Mouse (Mus musculus): ENCODE results near the gene Timm8a2. TPM values are rescaled to one million over a fixed set of nuclear protein-coding genes. Genes with fewer than 3 reads are reported as not detected.

Timm8a2 gene
- polyA plus RNA-seq, 1 experiment from 2014 or later: not detected

- Histone ChIP-seq H3K4me2 (ENCODE audit: low read length) (no peak overlapping the region), H3K4me1 (ENCODE audit: control insufficient read depth, insufficient read depth, low read depth, low read length) (no peaks in the 10 kb centered on the region), H3K9me3 (ENCODE audit: control insufficient read depth, low read length) (no peaks in the 10 kb centered on the region), H3K4me3 (ENCODE audit: low read length) (no peak overlapping the region), H3K9ac (ENCODE audit: low read depth, low read length) (no peak overlapping the region), H3K27me3 (replicated peaks; ENCODE audit: control insufficient read depth, insufficient read depth, low read length) (no peaks in the 10 kb centered on the region), H3K36me3 (ENCODE audit: control insufficient read depth, insufficient read depth, low read length) (no peaks in the 10 kb centered on the region), H3K27ac (ENCODE audit: low read depth, low read length) (no peak overlapping the region)
- no peak for ATAC-seq
These were observed 30.7 kb upstream of the Timm8a2 start for GRCm38 (mm10) chr14:122003812-122004211.

GRCm38 (mm10) chr14:122008261-122008660 is 26.2 kb upstream of the Timm8a2 start:
- Histone ChIP-seq H3K27me3 (replicated peaks; ENCODE audit: control insufficient read depth, insufficient read depth, low read length) (no peaks in the 10 kb centered on the region), H3K27ac (ENCODE audit: low read depth, low read length) (no peak overlapping the region), H3K4me3 (ENCODE audit: low read length) (no peak overlapping the region), H3K36me3 (ENCODE audit: control insufficient read depth, insufficient read depth, low read length) (peaks cover 5% of the 10 kb centered on the region), H3K4me1 (ENCODE audit: control insufficient read depth, insufficient read depth, low read depth, low read length) (no peaks in the 10 kb centered on the region), H3K9me3 (ENCODE audit: control insufficient read depth, low read length) (no peaks in the 10 kb centered on the region), H3K4me2 (ENCODE audit: low read length) (no peak overlapping the region), H3K9ac (ENCODE audit: low read depth, low read length) (no peak overlapping the region)
- WGBS: 88% methylated on average over 4 of the region's 4 CpGs
- ATAC-seq: no peak

DNA sequence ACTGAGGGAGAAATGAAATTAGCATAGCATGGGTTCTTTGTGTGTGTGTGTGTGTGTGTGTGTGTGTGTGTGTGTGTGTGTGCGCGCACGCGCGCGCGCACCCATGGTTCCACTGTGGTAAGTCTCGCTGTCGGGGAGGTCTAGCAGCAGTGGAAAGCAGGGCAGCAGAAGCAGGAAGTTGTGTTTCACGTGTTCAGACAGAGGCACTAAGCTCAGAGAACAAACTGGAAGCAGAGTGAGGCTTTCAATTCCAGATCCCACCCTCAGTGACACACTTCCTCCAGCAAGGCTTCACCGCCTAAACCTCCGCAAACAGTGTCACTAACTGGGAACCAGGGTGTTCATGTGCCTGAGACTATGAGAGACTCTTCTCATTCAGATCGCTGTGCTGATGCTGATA is 25.0 kb upstream of the Timm8a2 start:
- Histone ChIP-seq H3K36me3 (ENCODE audit: control insufficient read depth, insufficient read depth, low read length) (peaks cover 5% of the 10 kb centered on the region), H3K27ac (ENCODE audit: low read depth, low read length) (no peak overlapping the region), H3K4me3 (ENCODE audit: low read length) (no peak overlapping the region), H3K9me3 (ENCODE audit: control insufficient read depth, low read length) (no peaks in the 10 kb centered on the region), H3K27me3 (replicated peaks; ENCODE audit: control insufficient read depth, insufficient read depth, low read length) (no peaks in the 10 kb centered on the region), H3K4me1 (ENCODE audit: control insufficient read depth, insufficient read depth, low read depth, low read length) (no peaks in the 10 kb centered on the region), H3K4me2 (ENCODE audit: low read length) (no peak overlapping the region), H3K9ac (ENCODE audit: low read depth, low read length) (no peak overlapping the region)
- no peak for ATAC-seq
- WGBS: 89% methylated on average over 13 of the region's 13 CpGs

- Histone ChIP-seq H3K9me3 (ENCODE audit: control insufficient read depth, low read length) (no peaks in the 10 kb centered on the region), H3K9ac (ENCODE audit: low read depth, low read length) (no peak overlapping the region), H3K27ac (ENCODE audit: low read depth, low read length) (no peak overlapping the region), H3K36me3 (ENCODE audit: control insufficient read depth, insufficient read depth, low read length) (peaks cover 5% of the 10 kb centered on the region), H3K4me3 (ENCODE audit: low read length) (no peak overlapping the region), H3K27me3 (replicated peaks; ENCODE audit: control insufficient read depth, insufficient read depth, low read length) (no peaks in the 10 kb centered on the region), H3K4me1 (ENCODE audit: control insufficient read depth, insufficient read depth, low read depth, low read length) (no peaks in the 10 kb centered on the region), H3K4me2 (ENCODE audit: low read length) (no peak overlapping the region)
- WGBS: 73% methylated on average over 7 of the region's 7 CpGs
- ATAC-seq: no peak
These were observed 24.2 kb upstream of the Timm8a2 start for GRCm38 (mm10) chr14:122010301-122010700.

DNA sequence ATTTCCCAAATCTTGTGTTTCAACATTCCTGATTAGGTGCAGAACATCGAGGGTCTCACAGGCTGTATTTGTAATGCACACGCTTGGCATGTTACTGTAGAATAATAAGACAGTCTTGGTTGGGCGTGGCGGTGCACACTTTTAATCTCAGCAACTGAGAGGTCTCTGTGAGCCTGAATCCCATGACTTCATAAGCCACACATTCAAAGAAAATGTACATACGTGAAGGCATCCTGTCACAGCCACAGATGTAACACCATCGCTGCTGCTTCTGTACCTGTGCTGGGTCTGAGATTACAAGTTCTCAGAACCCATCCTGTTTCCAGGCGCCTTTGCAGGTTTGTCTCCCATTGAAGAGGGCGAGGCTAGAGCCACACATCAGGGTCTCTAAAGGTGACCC is 22.7 kb upstream of the Timm8a2 start:
- no peak for ATAC-seq
- 92% methylated on average over 8 of the region's 8 CpGs for WGBS
- H3K4me2 ChIP-seq (ENCODE audit: low read length): no peak overlapping the region
- no peaks in the 10 kb centered on the region for H3K27me3 ChIP-seq (replicated peaks; ENCODE audit: control insufficient read depth, insufficient read depth, low read length)
- H3K4me1 ChIP-seq (ENCODE audit: control insufficient read depth, insufficient read depth, low read depth, low read length): no peaks in the 10 kb centered on the region
- H3K9ac ChIP-seq (ENCODE audit: low read depth, low read length): no peak overlapping the region
- no peak overlapping the region for H3K4me3 ChIP-seq (ENCODE audit: low read length)
- no peaks in the 10 kb centered on the region for H3K9me3 ChIP-seq (ENCODE audit: control insufficient read depth, low read length)
- peaks cover 5% of the 10 kb centered on the region for H3K36me3 ChIP-seq (ENCODE audit: control insufficient read depth, insufficient read depth, low read length)
- no peak overlapping the region for H3K27ac ChIP-seq (ENCODE audit: low read depth, low read length)

- no peak overlapping the region for H3K9ac ChIP-seq (ENCODE audit: low read depth, low read length)
- no peaks in the 10 kb centered on the region for H3K9me3 ChIP-seq (ENCODE audit: control insufficient read depth, low read length)
- ATAC-seq: no peak
- no peaks in the 10 kb centered on the region for H3K4me1 ChIP-seq (ENCODE audit: control insufficient read depth, insufficient read depth, low read depth, low read length)
- H3K4me2 ChIP-seq (ENCODE audit: low read length): no peak overlapping the region
- H3K36me3 ChIP-seq (ENCODE audit: control insufficient read depth, insufficient read depth, low read length): peaks cover 5% of the 10 kb centered on the region
- H3K27me3 ChIP-seq (replicated peaks; ENCODE audit: control insufficient read depth, insufficient read depth, low read length): no peaks in the 10 kb centered on the region
- 81% methylated on average over 5 of the region's 5 CpGs for WGBS
- H3K27ac ChIP-seq (ENCODE audit: low read depth, low read length): no peak overlapping the region
- no peak overlapping the region for H3K4me3 ChIP-seq (ENCODE audit: low read length)
These were observed 22.3 kb upstream of the Timm8a2 start for GRCm38 (mm10) chr14:122012193-122012592.

GRCm38 (mm10) chr14:122012814-122013213 is 21.7 kb upstream of the Timm8a2 start:
- ATAC-seq: no peak
- peaks cover 5% of the 10 kb centered on the region for H3K36me3 ChIP-seq (ENCODE audit: control insufficient read depth, insufficient read depth, low read length)
- H3K4me1 ChIP-seq (ENCODE audit: control insufficient read depth, insufficient read depth, low read depth, low read length): no peaks in the 10 kb centered on the region
- no peaks in the 10 kb centered on the region for H3K27me3 ChIP-seq (replicated peaks; ENCODE audit: control insufficient read depth, insufficient read depth, low read length)
- 77% methylated on average over 13 of the region's 13 CpGs for WGBS
- no peak overlapping the region for H3K4me2 ChIP-seq (ENCODE audit: low read length)
- no peak overlapping the region for H3K9ac ChIP-seq (ENCODE audit: low read depth, low read length)
- no peak overlapping the region for H3K27ac ChIP-seq (ENCODE audit: low read depth, low read length)
- H3K9me3 ChIP-seq (ENCODE audit: control insufficient read depth, low read length): no peaks in the 10 kb centered on the region
- H3K4me3 ChIP-seq (ENCODE audit: low read length): no peak overlapping the region

- Histone ChIP-seq H3K27me3 (replicated peaks; ENCODE audit: control insufficient read depth, insufficient read depth, low read length) (no peaks in the 10 kb centered on the region), H3K36me3 (ENCODE audit: control insufficient read depth, insufficient read depth, low read length) (peaks cover 5% of the 10 kb centered on the region), H3K9ac (ENCODE audit: low read depth, low read length) (no peak overlapping the region), H3K9me3 (ENCODE audit: control insufficient read depth, low read length) (no peaks in the 10 kb centered on the region), H3K4me2 (ENCODE audit: low read length) (no peak overlapping the region), H3K4me3 (ENCODE audit: low read length) (no peak overlapping the region), H3K4me1 (ENCODE audit: control insufficient read depth, insufficient read depth, low read depth, low read length) (no peaks in the 10 kb centered on the region), H3K27ac (ENCODE audit: low read depth, low read length) (no peak overlapping the region)
- no peak for ATAC-seq
- WGBS: 89% methylated on average over 14 of the region's 14 CpGs
These were observed 21.0 kb upstream of the Timm8a2 start for GRCm38 (mm10) chr14:122013417-122013951.

DNA sequence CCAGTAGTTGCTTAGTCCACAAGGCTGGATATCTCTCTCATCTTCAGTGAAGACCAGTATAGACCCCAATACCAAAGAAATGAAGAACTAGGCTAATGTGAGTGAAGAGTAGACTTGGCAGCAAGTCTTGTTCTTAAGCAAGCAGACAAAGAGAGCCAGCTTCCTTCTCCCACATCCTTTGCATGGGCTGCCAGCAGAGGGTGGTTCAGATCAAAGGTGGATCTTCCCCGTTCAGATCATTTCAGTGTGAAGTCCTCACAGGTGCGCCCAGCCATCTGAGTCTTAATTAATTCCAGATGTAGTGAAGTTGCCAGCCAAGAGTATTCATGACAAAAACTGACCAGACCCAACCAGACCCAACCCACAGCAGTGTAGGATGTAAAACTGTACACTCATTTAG is 16.5 kb upstream of the Timm8a2 start:
- peaks cover 2% of the 10 kb centered on the region; the same call in 1 of the 2 replicates for H3K36me3 ChIP-seq (ENCODE audit: control insufficient read depth, insufficient read depth, low read length)
- H3K9me3 ChIP-seq (ENCODE audit: control insufficient read depth, low read length): no peaks in the 10 kb centered on the region
- H3K9ac ChIP-seq (ENCODE audit: low read depth, low read length): no peak overlapping the region
- no peak overlapping the region for H3K4me2 ChIP-seq (ENCODE audit: low read length)
- H3K27ac ChIP-seq (ENCODE audit: low read depth, low read length): no peak overlapping the region
- 87% methylated on average over 2 of the region's 2 CpGs for WGBS
- H3K4me3 ChIP-seq (ENCODE audit: low read length): no peak overlapping the region
- no peak for ATAC-seq
- H3K27me3 ChIP-seq (replicated peaks; ENCODE audit: control insufficient read depth, insufficient read depth, low read length): no peaks in the 10 kb centered on the region
- H3K4me1 ChIP-seq (ENCODE audit: control insufficient read depth, insufficient read depth, low read depth, low read length): no peaks in the 10 kb centered on the region

DNA sequence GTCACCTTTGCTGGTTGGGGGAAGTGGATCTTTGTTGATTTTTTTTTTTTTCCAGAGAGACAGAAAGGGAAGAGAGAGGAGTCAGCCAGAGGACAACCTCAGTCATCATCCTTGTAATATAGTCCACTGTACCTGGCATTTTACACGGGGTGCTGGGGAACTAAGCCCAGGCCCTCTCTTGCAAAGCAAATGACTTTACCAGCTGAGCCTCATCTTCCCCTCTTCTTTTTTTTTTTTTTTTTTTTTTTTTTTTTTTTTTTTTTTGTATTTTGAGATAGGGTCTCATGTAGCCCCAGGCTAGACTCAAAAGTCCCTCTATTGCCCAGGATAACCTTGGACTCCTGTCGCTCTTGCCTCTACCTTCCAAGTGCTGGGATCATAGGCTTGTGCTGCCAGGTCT is 15.1 kb upstream of the Timm8a2 start:
- ATAC-seq: no peak
- no peak overlapping the region for H3K4me2 ChIP-seq (ENCODE audit: low read length)
- no peaks in the 10 kb centered on the region for H3K4me1 ChIP-seq (ENCODE audit: control insufficient read depth, insufficient read depth, low read depth, low read length)
- H3K9me3 ChIP-seq (ENCODE audit: control insufficient read depth, low read length): no peaks in the 10 kb centered on the region
- H3K4me3 ChIP-seq (ENCODE audit: low read length): no peak overlapping the region
- H3K27me3 ChIP-seq (replicated peaks; ENCODE audit: control insufficient read depth, insufficient read depth, low read length): no peaks in the 10 kb centered on the region
- H3K9ac ChIP-seq (ENCODE audit: low read depth, low read length): no peak overlapping the region
- H3K27ac ChIP-seq (ENCODE audit: low read depth, low read length): no peak overlapping the region
- peaks cover 2% of the 10 kb centered on the region; the same call in 1 of the 2 replicates for H3K36me3 ChIP-seq (ENCODE audit: control insufficient read depth, insufficient read depth, low read length)
- WGBS: 94% methylated on average over 2 of the region's 2 CpGs

Data from hindbrain, embryonic 16.5 days (tissue).